Comparison of ENCODE assay signal across 8 mouse cellular contexts in the genomic region with DNA sequence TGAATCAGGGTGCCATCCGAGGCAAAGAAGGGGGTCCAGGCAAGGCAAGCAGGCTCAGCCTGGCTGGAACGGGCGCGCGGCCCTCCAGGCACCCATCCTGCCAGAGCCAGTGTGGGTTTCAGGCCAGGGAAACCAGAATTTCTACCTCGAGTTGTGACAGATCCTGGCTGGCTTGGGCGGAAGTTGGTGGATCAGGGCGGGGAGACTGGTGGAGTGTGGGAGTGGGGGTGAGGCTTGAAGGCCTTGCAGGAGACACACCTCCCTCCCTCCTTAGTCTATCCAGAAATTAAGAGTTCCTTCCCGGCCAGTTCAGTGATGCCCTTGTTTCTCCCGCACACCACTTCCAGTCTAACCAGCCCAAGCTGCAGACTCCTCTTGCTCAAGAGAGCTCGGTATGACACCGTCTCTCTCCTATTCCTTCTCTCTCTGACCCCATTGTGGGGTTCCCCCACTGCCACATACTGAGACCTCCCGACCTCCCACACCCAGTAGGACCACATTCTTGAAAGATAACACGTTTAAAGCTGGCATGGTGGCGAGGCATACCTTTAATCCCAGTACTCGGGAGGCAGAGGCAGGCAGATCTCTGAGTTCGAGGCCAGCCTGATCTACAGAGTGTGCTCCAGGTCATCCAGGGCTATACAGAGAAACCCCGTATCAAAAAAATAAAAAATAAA. TPM values are rescaled to one million over a fixed set of nuclear protein-coding genes. Genes with fewer than 3 reads are reported as not detected.
A peak's percentile ranks its signal among the peaks of the same experiment; 100 is the strongest.
DNase-seq lines count a peak whose midpoint lies in the region; ATAC-seq lines count a peak whose summit lies in the region.

No protein-coding gene starts in this region.

- peaks cover 14% of the 10 kb centered on the region for H3K4me1 ChIP-seq in midbrain, embryonic 11.5 days (ENCODE audit: control insufficient read depth, insufficient read depth, low read length)
- H3K4me1 ChIP-seq in midbrain, embryonic 14.5 days (ENCODE audit: control insufficient read depth, insufficient read depth, low read length) = peaks cover 25% of the 10 kb centered on the region
- H3K4me1 ChIP-seq in liver, embryonic 12.5 days = peaks cover 36% of the 10 kb centered on the region
- peaks cover 19% of the 10 kb centered on the region; the same call in 1 of the 2 replicates for H3K4me1 ChIP-seq in stomach, embryonic 15.5 days

- H3K36me3 ChIP-seq in midbrain, embryonic 11.5 days (ENCODE audit: control insufficient read depth, insufficient read depth, low read length) = no peaks in the 10 kb centered on the region
- peaks cover 26% of the 10 kb centered on the region for H3K36me3 ChIP-seq in midbrain, embryonic 14.5 days (ENCODE audit: control insufficient read depth, insufficient read depth, low read length)
- H3K36me3 ChIP-seq in liver, embryonic 12.5 days = no peaks in the 10 kb centered on the region
- H3K36me3 ChIP-seq in stomach, embryonic 15.5 days = no peaks in the 10 kb centered on the region

- H3K27ac ChIP-seq in midbrain, embryonic 11.5 days (ENCODE audit: low read depth, low read length) = no peak overlapping the region
- H3K27ac ChIP-seq in midbrain, embryonic 14.5 days (replicated peaks; ENCODE audit: low read depth, low read length) = no peak overlapping the region
- peak overlapping the region; percentile 59 for H3K27ac ChIP-seq in liver, embryonic 12.5 days
- peak overlapping the region; percentile 89 for H3K27ac ChIP-seq in stomach, embryonic 15.5 days

- no peaks in the 10 kb centered on the region for H3K27me3 ChIP-seq in midbrain, embryonic 11.5 days (ENCODE audit: control insufficient read depth, insufficient read depth, low read length)
- H3K27me3 ChIP-seq in midbrain, embryonic 14.5 days (ENCODE audit: control insufficient read depth, insufficient read depth, low read length) = no peaks in the 10 kb centered on the region
- peaks cover 94% of the 10 kb centered on the region for H3K27me3 ChIP-seq in liver, embryonic 12.5 days (replicated peaks)
- no peaks in the 10 kb centered on the region for H3K27me3 ChIP-seq in stomach, embryonic 15.5 days (replicated peaks)

- no peak overlapping the region for H3K4me2 ChIP-seq in midbrain, embryonic 11.5 days
- no peak overlapping the region for H3K4me2 ChIP-seq in midbrain, embryonic 14.5 days (ENCODE audit: low read length)
- peak overlapping the region; percentile 44 for H3K4me2 ChIP-seq in liver, embryonic 12.5 days
- H3K4me2 ChIP-seq in stomach, embryonic 15.5 days = peak overlapping the region; percentile 39

- H3K9me3 ChIP-seq in midbrain, embryonic 11.5 days (ENCODE audit: control insufficient read depth, low read length) = no peaks in the 10 kb centered on the region
- no peaks in the 10 kb centered on the region for H3K9me3 ChIP-seq in midbrain, embryonic 14.5 days (ENCODE audit: control insufficient read depth, low read length)
- no peaks in the 10 kb centered on the region for H3K9me3 ChIP-seq in liver, embryonic 12.5 days (replicated peaks)
- H3K9me3 ChIP-seq in stomach, embryonic 15.5 days = no peaks in the 10 kb centered on the region

- no peak overlapping the region for H3K4me3 ChIP-seq in midbrain, embryonic 11.5 days (ENCODE audit: low read depth, low read length)
- H3K4me3 ChIP-seq in midbrain, embryonic 14.5 days (replicated peaks; ENCODE audit: low read depth, low read length) = no peak overlapping the region
- H3K4me3 ChIP-seq in liver, embryonic 12.5 days = peak overlapping the region; percentile 29
- H3K4me3 ChIP-seq in stomach, embryonic 15.5 days (replicated peaks) = peak overlapping the region; percentile 17

- H3K9ac ChIP-seq in midbrain, embryonic 11.5 days (ENCODE audit: low read length) = no peak overlapping the region
- no peak overlapping the region; the same call in 1 of the 2 replicates for H3K9ac ChIP-seq in midbrain, embryonic 14.5 days (replicated peaks; ENCODE audit: low read length)
- H3K9ac ChIP-seq in liver, embryonic 12.5 days = peak overlapping the region; percentile 41
- no peak overlapping the region for H3K9ac ChIP-seq in stomach, embryonic 15.5 days

- ATAC-seq in midbrain, embryonic 11.5 days (ENCODE audit: low FRiP score) = no peak
- no peak for ATAC-seq in midbrain, embryonic 14.5 days (ENCODE audit: low FRiP score, low TSS enrichment)
- no peak for ATAC-seq in liver, embryonic 12.5 days
- peak; percentile 23; the same call in 1 of the 2 replicates for ATAC-seq in stomach, embryonic 15.5 days (ENCODE audit: insufficient read depth, low FRiP score, low read depth)

- 76% methylated on average over 18 of the region's 18 CpGs for WGBS in midbrain, embryonic 11.5 days
- WGBS in midbrain, embryonic 14.5 days = 82% methylated on average over 18 of the region's 18 CpGs
- whole genome bisulfite sequencing in liver, embryonic 12.5 days (ENCODE audit: insufficient replicate concordance) = 54% methylated on average over 18 of the region's 18 CpGs
- 64% methylated on average over 18 of the region's 18 CpGs for WGBS in stomach, embryonic 15.5 days

- DNase-seq in midbrain, embryonic 11.5 days (ENCODE audit: low spot score, missing footprints) = peak; percentile 68
- DNase-seq in midbrain, embryonic 14.5 days = no peak
- DNase-seq in fat pad, adult 2 months (ENCODE audit: extremely low read depth, low read depth, low spot score) = peak; percentile 81
- DNase-seq in embryo, embryonic 10 days (ENCODE audit: low spot score) = no peak
- DNase-seq in adrenal gland, adult 2 months = no peak
- no peak for DNase-seq in natural killer cell, adult 2 months (ENCODE audit: low spot score in 2 of 2)

RNA-seq across cellular contexts. Expression of a gene that starts 5.3 kb away (rescaled TPM):
- 6.3 and 6.8 TPM in 2 replicates for polyA plus RNA-seq in midbrain, embryonic 11.5 days (2014; fragmentation: Nextera tagmentation; extraction: Ambion mirVana)
- 28.8 and 32.1 TPM in 2 replicates for polyA plus RNA-seq in midbrain, embryonic 14.5 days (2014; fragmentation: Nextera tagmentation; extraction: Ambion mirVana)
- 14.4 and 17.6 TPM in 2 replicates for polyA plus RNA-seq in liver, embryonic 12.5 days (2016; fragmentation: Nextera tagmentation; extraction: Ambion mirVana)
- polyA plus RNA-seq in stomach, embryonic 15.5 days (2015; fragmentation: Nextera tagmentation; extraction: Ambion mirVana) = 22.3 and 25.1 TPM in 2 replicates
- total RNA-seq in adrenal gland, adult 2 months (2021) = 10 to 100 TPM in 1 of 2 experiments, 1 to 10 TPM in 1; 8.8 to 14.3 TPM
- polyA plus RNA-seq in adrenal gland, adult 2 months (2012; rRNA removed) = 31.8 and 42.4 TPM in 2 replicates

RNA-seq across cellular contexts. Expression of a gene that starts 30.8 kb away (rescaled TPM):
- 20.8 and 22.3 TPM in 2 replicates for polyA plus RNA-seq in midbrain, embryonic 11.5 days (2014; fragmentation: Nextera tagmentation; extraction: Ambion mirVana)
- polyA plus RNA-seq in midbrain, embryonic 14.5 days (2014; fragmentation: Nextera tagmentation; extraction: Ambion mirVana) = 34.1 and 38.0 TPM in 2 replicates
- polyA plus RNA-seq in liver, embryonic 12.5 days (2016; fragmentation: Nextera tagmentation; extraction: Ambion mirVana) = 14.0 and 14.9 TPM in 2 replicates
- polyA plus RNA-seq in stomach, embryonic 15.5 days (2015; fragmentation: Nextera tagmentation; extraction: Ambion mirVana) = 15.7 and 16.0 TPM in 2 replicates
- total RNA-seq in adrenal gland, adult 2 months (2021) = 10 to 100 TPM; 51.1 to 59.4 TPM
- polyA plus RNA-seq in adrenal gland, adult 2 months (2012; rRNA removed) = 40.7 and 40.9 TPM in 2 replicates

RNA-seq across cellular contexts. Expression of a gene that starts 45.6 kb away (rescaled TPM):
- polyA plus RNA-seq in midbrain, embryonic 11.5 days (2014; fragmentation: Nextera tagmentation; extraction: Ambion mirVana) = 128 and 132 TPM in 2 replicates
- 24.9 and 28.3 TPM in 2 replicates for polyA plus RNA-seq in midbrain, embryonic 14.5 days (2014; fragmentation: Nextera tagmentation; extraction: Ambion mirVana)
- polyA plus RNA-seq in liver, embryonic 12.5 days (2016; fragmentation: Nextera tagmentation; extraction: Ambion mirVana) = 104 and 115 TPM in 2 replicates
- polyA plus RNA-seq in stomach, embryonic 15.5 days (2015; fragmentation: Nextera tagmentation; extraction: Ambion mirVana) = 115 and 118 TPM in 2 replicates
- 10 to 100 TPM; 31.1 to 43.0 TPM for total RNA-seq in adrenal gland, adult 2 months (2021)
- 75.8 and 77.4 TPM in 2 replicates for polyA plus RNA-seq in adrenal gland, adult 2 months (2012; rRNA removed)

RNA-seq across cellular contexts. Expression of a gene that starts 54.0 kb away (rescaled TPM):
- polyA plus RNA-seq in midbrain, embryonic 11.5 days (2014; fragmentation: Nextera tagmentation; extraction: Ambion mirVana) = 17.9 and 21.2 TPM in 2 replicates
- 31.0 and 34.3 TPM in 2 replicates for polyA plus RNA-seq in midbrain, embryonic 14.5 days (2014; fragmentation: Nextera tagmentation; extraction: Ambion mirVana)
- 189 TPM in 2 replicates for polyA plus RNA-seq in liver, embryonic 12.5 days (2016; fragmentation: Nextera tagmentation; extraction: Ambion mirVana)
- polyA plus RNA-seq in stomach, embryonic 15.5 days (2015; fragmentation: Nextera tagmentation; extraction: Ambion mirVana) = 179 and 214 TPM in 2 replicates
- 100 to 1,000 TPM in 1 of 2 experiments, 10 to 100 TPM in 1; 78.2 to 158 TPM for total RNA-seq in adrenal gland, adult 2 months (2021)
- 170 and 236 TPM in 2 replicates for polyA plus RNA-seq in adrenal gland, adult 2 months (2012; rRNA removed)

Comparison
In these comparisons a context has a peak if more than half of its experiments do, and no peak if none do; other contexts are left out.
1. DNase-seq: peak in midbrain, embryonic 11.5 days (single experiment) and fat pad, adult 2 months (single experiment); none in midbrain, embryonic 14.5 days (single experiment), embryo, embryonic 10 days (single experiment), adrenal gland, adult 2 months (single experiment) and natural killer cell, adult 2 months (0 of 2).
2. H3K27ac ChIP-seq: peak in liver, embryonic 12.5 days (single experiment) and stomach, embryonic 15.5 days (single experiment); none in midbrain, embryonic 11.5 days (single experiment) and midbrain, embryonic 14.5 days (single experiment).
3. H3K4me2 ChIP-seq: peak in liver, embryonic 12.5 days (single experiment) and stomach, embryonic 15.5 days (single experiment); none in midbrain, embryonic 11.5 days (single experiment) and midbrain, embryonic 14.5 days (single experiment).
4. H3K4me3 ChIP-seq: peak in liver, embryonic 12.5 days (single experiment) and stomach, embryonic 15.5 days (single experiment); none in midbrain, embryonic 11.5 days (single experiment) and midbrain, embryonic 14.5 days (single experiment).